Comparison of ENCODE assay signal across 1 mouse cellular context in genomic region chr2:32693282-32693681, GRCm38 (mm10).
TF ChIP-seq lines count a peak whose summit lies in the region.

No protein-coding gene starts in this region.

TF ChIP-seq in CH12.LX, 34 proteins besides CTCF, POLR2A, EP300 and RAD21 (continued from another document):
- TF ChIP-seq CHD1 (IDR thresholded peaks at IDR 0.05; ENCODE audit: low read depth, low read length): no peak
- no peak for TF ChIP-seq ZC3H11A (IDR thresholded peaks at IDR 0.05; ENCODE audit: low read depth, low read length)
- TF ChIP-seq SMC3 (IDR thresholded peaks at IDR 0.05; ENCODE audit: low read depth, low read length): no peak
- TF ChIP-seq ETS1 (conservative IDR thresholded peaks at IDR 0.05; ENCODE audit: low read depth, low read length): no peak
